Comparison of ENCODE assay signal across 26 mouse cellular contexts in genomic region chr11:101675349-101675748, GRCm38 (mm10). TPM values are rescaled to one million over a fixed set of nuclear protein-coding genes. Genes with fewer than 3 reads are reported as not detected.
DNase-seq lines count a peak whose midpoint lies in the region; ATAC-seq and TF ChIP-seq lines count a peak whose summit lies in the region.
"Had no signal": no experiment of that assay in that cellular context is flagged by ENCODE, and none has a peak within 500 bp of the region (broad histone marks: within the 10 kb centered on the region; RNA-seq: fewer than 3 reads in every experiment).

No protein-coding gene starts in this region.

- peaks cover 8% of the 10 kb centered on the region for H3K4me1 ChIP-seq in liver, postnatal 0 days (ENCODE audit: insufficient read depth)
- peaks cover 28% of the 10 kb centered on the region for H3K4me1 ChIP-seq in liver, embryonic 12.5 days
- H3K4me1 ChIP-seq in intestine, postnatal 0 days (replicated peaks; ENCODE audit: control insufficient read depth, insufficient read depth, low read length) = no peaks in the 10 kb centered on the region

- DNase-seq in liver, postnatal 0 days = no peak
- peak; percentile 71 for DNase-seq in kidney, postnatal 14 days
- no peak for DNase-seq in heart, postnatal 14 days
- no peak for DNase-seq in layer of hippocampus, adult 9-10 months (ENCODE audit: low spot score)
- DNase-seq in cerebellum, adult 11-12 months = no peak
- DNase-seq: adrenal gland, adult 8-10 months; B cell, adult 2 months; cerebellum, adult 9-11 months; embryo, embryonic 11 days; gastrocnemius, postnatal 36 days; heart, adult 18-20 months; liver, embryonic 13.5 days; lung, adult 2 months; lung, postnatal 10 days; midbrain, embryonic 14.5 days; retina, postnatal 1 day; right cerebral cortex, postnatal 25 days; spleen, adult 18-20 months; thymus, postnatal 25 days had no signal

- H3K27ac ChIP-seq in liver, postnatal 0 days (ENCODE audit: low read depth) = peak overlapping the region; percentile 62
- H3K27ac ChIP-seq in liver, embryonic 12.5 days = no peak overlapping the region
- no peak overlapping the region for H3K27ac ChIP-seq in intestine, postnatal 0 days (ENCODE audit: low read depth, low read length)
- H3K27ac ChIP-seq: embryonic facial prominence, embryonic 12.5 days; forebrain, embryonic 15.5 days; hindbrain, embryonic 14.5 days; limb, embryonic 12.5 days; liver, embryonic 13.5 days had no signal

- WGBS in liver, postnatal 0 days (ENCODE audit: insufficient replicate concordance) = 89% methylated on average over 4 of the region's 4 CpGs
- WGBS in liver, embryonic 12.5 days (ENCODE audit: insufficient replicate concordance) = 79% methylated on average over 4 of the region's 4 CpGs
- 62% methylated on average over 4 of the region's 4 CpGs for WGBS in intestine, postnatal 0 days

- ATAC-seq in liver, postnatal 0 days = peak; percentile 66
- ATAC-seq in liver, embryonic 12.5 days = no peak
- ATAC-seq in intestine, postnatal 0 days = peak; percentile 61
- ATAC-seq: forebrain, embryonic 15.5 days had no signal

- H3K27me3 ChIP-seq in liver, postnatal 0 days (ENCODE audit: insufficient read depth, low read length) = no peaks in the 10 kb centered on the region
- H3K27me3 ChIP-seq in liver, embryonic 12.5 days (replicated peaks) = no peaks in the 10 kb centered on the region
- no peaks in the 10 kb centered on the region for H3K27me3 ChIP-seq in intestine, postnatal 0 days (replicated peaks; ENCODE audit: control insufficient read depth, insufficient read depth, low read length)
- H3K27me3 ChIP-seq: embryonic facial prominence, embryonic 12.5 days; forebrain, embryonic 15.5 days; heart, embryonic 12.5 days; limb, embryonic 12.5 days; liver, embryonic 13.5 days had no signal

- no peak overlapping the region for H3K4me3 ChIP-seq in liver, postnatal 0 days (ENCODE audit: low read depth, low read length)
- no peak overlapping the region for H3K4me3 ChIP-seq in liver, embryonic 12.5 days
- no peak overlapping the region for H3K4me3 ChIP-seq in intestine, postnatal 0 days (ENCODE audit: low read depth, low read length)
- H3K4me3 ChIP-seq: embryonic facial prominence, embryonic 12.5 days; forebrain, embryonic 15.5 days; heart, embryonic 12.5 days; limb, embryonic 12.5 days; liver, embryonic 13.5 days had no signal

- intact Hi-C loops in heart, postnatal 14 days (cut with DNase I) = no loop called here

- no peaks in the 10 kb centered on the region for H3K36me3 ChIP-seq in liver, postnatal 0 days (replicated peaks; ENCODE audit: insufficient read depth, low read length)
- H3K36me3 ChIP-seq in liver, embryonic 12.5 days = no peaks in the 10 kb centered on the region
- no peaks in the 10 kb centered on the region for H3K36me3 ChIP-seq in intestine, postnatal 0 days (ENCODE audit: control insufficient read depth, insufficient read depth)
- H3K36me3 ChIP-seq: embryonic facial prominence, embryonic 12.5 days; forebrain, embryonic 15.5 days; heart, embryonic 12.5 days; limb, embryonic 12.5 days; liver, embryonic 13.5 days had no signal

- no peak for TF ChIP-seq EP300 in liver, postnatal 0 days (IDR thresholded peaks at IDR 0.05; ENCODE audit: low read depth)

- no peak for TF ChIP-seq CTCF in liver, postnatal 0 days (IDR thresholded peaks at IDR 0.05; ENCODE audit: low read depth)
- TF ChIP-seq CTCF in intestine, postnatal 0 days (IDR thresholded peaks at IDR 0.05; ENCODE audit: low read depth) = no peak

- H3K9ac ChIP-seq in liver, postnatal 0 days (replicated peaks) = no peak overlapping the region
- H3K9ac ChIP-seq in liver, embryonic 12.5 days = no peak overlapping the region
- no peak overlapping the region for H3K9ac ChIP-seq in intestine, postnatal 0 days (ENCODE audit: low read depth, low read length)
- H3K9ac ChIP-seq: embryonic facial prominence, embryonic 12.5 days; forebrain, embryonic 15.5 days; heart, embryonic 12.5 days; hindbrain, embryonic 14.5 days; limb, embryonic 12.5 days; liver, embryonic 13.5 days had no signal

- no peak overlapping the region for H3K4me2 ChIP-seq in liver, postnatal 0 days (ENCODE audit: low read depth, low read length)
- no peak overlapping the region for H3K4me2 ChIP-seq in liver, embryonic 12.5 days
- H3K4me2 ChIP-seq in intestine, postnatal 0 days (replicated peaks; ENCODE audit: low read depth) = no peak overlapping the region
- H3K4me2 ChIP-seq: embryonic facial prominence, embryonic 12.5 days; forebrain, embryonic 15.5 days; heart, embryonic 12.5 days; hindbrain, embryonic 14.5 days; limb, embryonic 12.5 days; liver, embryonic 13.5 days had no signal

- no peaks in the 10 kb centered on the region for H3K9me3 ChIP-seq in liver, postnatal 0 days (ENCODE audit: low read length)
- no peaks in the 10 kb centered on the region for H3K9me3 ChIP-seq in liver, embryonic 12.5 days (replicated peaks)
- H3K9me3 ChIP-seq in intestine, postnatal 0 days (ENCODE audit: control insufficient read depth) = no peaks in the 10 kb centered on the region
- H3K9me3 ChIP-seq: embryonic facial prominence, embryonic 12.5 days; forebrain, embryonic 15.5 days; heart, embryonic 12.5 days; limb, embryonic 12.5 days; liver, embryonic 13.5 days had no signal

RNA-seq across cellular contexts. Expression of gene Arl4d, which starts 10.0 kb away (rescaled TPM):
- polyA plus RNA-seq in liver, postnatal 0 days (2015; fragmentation: Nextera tagmentation; extraction: Ambion mirVana) = 3.4 and 4.1 TPM in 2 replicates
- polyA plus RNA-seq in liver, embryonic 12.5 days (2016; fragmentation: Nextera tagmentation; extraction: Ambion mirVana) = 1.0 and 1.3 TPM in 2 replicates
- polyA plus RNA-seq in intestine, postnatal 0 days (2015; fragmentation: Nextera tagmentation; extraction: Ambion mirVana) = 6.3 and 7.8 TPM in 2 replicates
- 10 to 100 TPM; 28.6 to 29.6 TPM for total RNA-seq in heart, postnatal 14 days (2021)

RNA-seq across cellular contexts. Expression of gene Rdm1, which starts 48.4 kb away (rescaled TPM):
- polyA plus RNA-seq in liver, postnatal 0 days (2015; fragmentation: Nextera tagmentation; extraction: Ambion mirVana) = 7.4 and 8.4 TPM in 2 replicates
- 11.8 and 12.4 TPM in 2 replicates for polyA plus RNA-seq in liver, embryonic 12.5 days (2016; fragmentation: Nextera tagmentation; extraction: Ambion mirVana)
- 13.3 and 15.3 TPM in 2 replicates for polyA plus RNA-seq in intestine, postnatal 0 days (2015; fragmentation: Nextera tagmentation; extraction: Ambion mirVana)
- total RNA-seq in heart, postnatal 14 days (2021) = 10 to 100 TPM; 32.1 to 35.6 TPM

RNA-seq across cellular contexts. Expression of gene Dhx8, which starts 57.4 kb away (rescaled TPM):
- polyA plus RNA-seq in liver, postnatal 0 days (2015; fragmentation: Nextera tagmentation; extraction: Ambion mirVana) = 10.2 and 12.9 TPM in 2 replicates
- polyA plus RNA-seq in liver, embryonic 12.5 days (2016; fragmentation: Nextera tagmentation; extraction: Ambion mirVana) = 25.6 and 26.3 TPM in 2 replicates
- 11.6 and 14.1 TPM in 2 replicates for polyA plus RNA-seq in intestine, postnatal 0 days (2015; fragmentation: Nextera tagmentation; extraction: Ambion mirVana)
- total RNA-seq in heart, postnatal 14 days (2021) = 10 to 100 TPM; 17.8 to 19.9 TPM
